In genomic region chr3:41083790-41084112, GRCm38 (mm10) we compare ENCODE assay signal across 8 mouse cellular contexts. TPM values are rescaled to one million over a fixed set of nuclear protein-coding genes. Genes with fewer than 3 reads are reported as not detected.
DNase-seq lines count a peak whose midpoint lies in the region; ATAC-seq lines count a peak whose summit lies in the region.

No protein-coding gene starts in this region.

- H3K36me3 ChIP-seq in lung, embryonic 16.5 days (ENCODE audit: control insufficient read depth, insufficient read depth, low read length): no peaks in the 10 kb centered on the region
- H3K36me3 ChIP-seq in embryonic facial prominence, embryonic 13.5 days: no peaks in the 10 kb centered on the region
- H3K36me3 ChIP-seq in limb, embryonic 10.5 days: no peaks in the 10 kb centered on the region
- H3K36me3 ChIP-seq in neural tube, embryonic 14.5 days (ENCODE audit: control insufficient read depth, insufficient read depth, low read length): no peaks in the 10 kb centered on the region

- H3K27ac ChIP-seq in lung, embryonic 16.5 days (ENCODE audit: low read length): peak overlapping the region; percentile 87
- H3K27ac ChIP-seq in embryonic facial prominence, embryonic 13.5 days: peak overlapping the region; percentile 95
- H3K27ac ChIP-seq in limb, embryonic 10.5 days: peak overlapping the region; percentile 95
- peak overlapping the region; percentile 92 for H3K27ac ChIP-seq in neural tube, embryonic 14.5 days (ENCODE audit: low read depth, low read length)

- peaks cover 9% of the 10 kb centered on the region for H3K4me1 ChIP-seq in lung, embryonic 16.5 days (replicated peaks; ENCODE audit: control insufficient read depth, insufficient read depth, low read length)
- H3K4me1 ChIP-seq in embryonic facial prominence, embryonic 13.5 days: peaks cover 9% of the 10 kb centered on the region
- peaks cover 23% of the 10 kb centered on the region for H3K4me1 ChIP-seq in limb, embryonic 10.5 days
- H3K4me1 ChIP-seq in neural tube, embryonic 14.5 days (ENCODE audit: control insufficient read depth, insufficient read depth, low read length): peaks cover 13% of the 10 kb centered on the region; the same call in 1 of the 2 replicates

- peak; percentile 7 for ATAC-seq in lung, embryonic 16.5 days (ENCODE audit: low read depth)
- peak; percentile 12; the same call in 1 of the 2 replicates for ATAC-seq in embryonic facial prominence, embryonic 13.5 days (ENCODE audit: insufficient number of reproducible peaks, insufficient read depth, low FRiP score, low TSS enrichment, low read depth)
- ATAC-seq in neural tube, embryonic 14.5 days (ENCODE audit: low read depth): peak; percentile 32

- no peaks in the 10 kb centered on the region for H3K27me3 ChIP-seq in lung, embryonic 16.5 days (ENCODE audit: control insufficient read depth, insufficient read depth, low read depth, low read length)
- no peaks in the 10 kb centered on the region for H3K27me3 ChIP-seq in embryonic facial prominence, embryonic 13.5 days
- H3K27me3 ChIP-seq in limb, embryonic 10.5 days (ENCODE audit: low read depth, poor library complexity, severe bottlenecking): no peaks in the 10 kb centered on the region
- H3K27me3 ChIP-seq in neural tube, embryonic 14.5 days (ENCODE audit: control insufficient read depth, insufficient read depth, low read length): no peaks in the 10 kb centered on the region

- H3K9me3 ChIP-seq in lung, embryonic 16.5 days (ENCODE audit: control insufficient read depth, low read length): no peaks in the 10 kb centered on the region
- H3K9me3 ChIP-seq in embryonic facial prominence, embryonic 13.5 days: no peaks in the 10 kb centered on the region
- H3K9me3 ChIP-seq in limb, embryonic 10.5 days (replicated peaks): no peaks in the 10 kb centered on the region
- H3K9me3 ChIP-seq in neural tube, embryonic 14.5 days (ENCODE audit: control insufficient read depth, low read length): no peaks in the 10 kb centered on the region

- 0% methylated on average over 6 of the region's 6 CpGs for WGBS in lung, embryonic 16.5 days
- 2% methylated on average over 6 of the region's 6 CpGs for WGBS in embryonic facial prominence, embryonic 13.5 days
- WGBS in limb, embryonic 10.5 days: 4% methylated on average over 6 of the region's 6 CpGs
- WGBS in neural tube, embryonic 14.5 days: under 1% methylated on average over 6 of the region's 6 CpGs

- H3K9ac ChIP-seq in lung, embryonic 16.5 days (ENCODE audit: low read length): peak overlapping the region; percentile 85
- peak overlapping the region; percentile 86 for H3K9ac ChIP-seq in embryonic facial prominence, embryonic 13.5 days
- H3K9ac ChIP-seq in neural tube, embryonic 14.5 days (replicated peaks; ENCODE audit: low read depth, low read length): peak overlapping the region; percentile 73

- H3K4me3 ChIP-seq in lung, embryonic 16.5 days (ENCODE audit: low read length): peak overlapping the region; percentile 88
- H3K4me3 ChIP-seq in embryonic facial prominence, embryonic 13.5 days: peak overlapping the region; percentile 91
- H3K4me3 ChIP-seq in limb, embryonic 10.5 days: peak overlapping the region; percentile 73
- H3K4me3 ChIP-seq in neural tube, embryonic 14.5 days (ENCODE audit: low read depth, low read length): peak overlapping the region; percentile 88

- intact Hi-C loops in gastrocnemius, postnatal 36 days (cut with DNase I): no loop called here

- no peak for DNase-seq in lung, postnatal 4 days
- DNase-seq in limb, embryonic 10.5 days (ENCODE audit: low spot score): no peak
- DNase-seq in cerebellum, postnatal 10 days: no peak
- no peak for DNase-seq in kidney, postnatal 36 days
- DNase-seq in gastrocnemius, postnatal 36 days: no peak

- peak overlapping the region; percentile 86 for H3K4me2 ChIP-seq in lung, embryonic 16.5 days (ENCODE audit: low read depth, low read length)
- peak overlapping the region; percentile 75 for H3K4me2 ChIP-seq in embryonic facial prominence, embryonic 13.5 days
- peak overlapping the region; percentile 76 for H3K4me2 ChIP-seq in neural tube, embryonic 14.5 days (ENCODE audit: low read depth, low read length)

RNA-seq across cellular contexts. Expression of gene Pgrmc2, which starts 0.9 kb away (rescaled TPM):
- polyA plus RNA-seq in lung, embryonic 16.5 days (2015; fragmentation: Nextera tagmentation; extraction: Ambion mirVana): 24.0 and 24.8 TPM in 2 replicates
- polyA plus RNA-seq in embryonic facial prominence, embryonic 13.5 days (2015; fragmentation: Nextera tagmentation; extraction: Ambion mirVana): 41.7 and 44.5 TPM in 2 replicates
- 34.1 and 38.1 TPM in 2 replicates for polyA plus RNA-seq in limb, embryonic 10.5 days (2016; fragmentation: Nextera tagmentation; extraction: Ambion mirVana)
- polyA plus RNA-seq in neural tube, embryonic 14.5 days (2014; fragmentation: Nextera tagmentation; extraction: Ambion mirVana): 21.1 and 24.0 TPM in 2 replicates
- 10 to 100 TPM; 15.2 to 17.7 TPM for total RNA-seq in gastrocnemius, postnatal 36 days (2021)
